Mouse (Mus musculus) lung, postnatal 10 days (tissue): ENCODE data around the gene Slc9a1.

Experiments used
- DNase-seq: peaks from one replicate; pipeline ENCODE4 v3.0.0; 2021

The Slc9a1 gene

GRCm38 (mm10) chr4:133404256-133404655 is 34.8 kb downstream of the Slc9a1 start:
- no peak for DNase-seq

GRCm38 (mm10) chr4:133406313-133407056 is 37.0 kb downstream of the Slc9a1 start:
- no peak for DNase-seq

- DNase-seq, result peak; percentile 64
Measured at GRCm38 (mm10) chr4:133407114-133407787, 37.7 kb downstream of the Slc9a1 start.

- peak; percentile 40 for DNase-seq
Measured at GRCm38 (mm10) chr4:133408006-133408405, 38.5 kb downstream of the Slc9a1 start.

GRCm38 (mm10) chr4:133410994-133411393 is 41.5 kb downstream of the Slc9a1 start:
- no peak for DNase-seq

- no peak for DNase-seq
Measured at GRCm38 (mm10) chr4:133412096-133412495, 42.6 kb downstream of the Slc9a1 start.

GRCm38 (mm10) chr4:133412575-133413540 is 43.4 kb downstream of the Slc9a1 start:
- DNase-seq, result no peak

- no peak for DNase-seq
Measured at GRCm38 (mm10) chr4:133413617-133414016, 44.1 kb downstream of the Slc9a1 start.

GRCm38 (mm10) chr4:133414920-133415319 is 45.4 kb downstream of the Slc9a1 start:
- DNase-seq, result no peak

GRCm38 (mm10) chr4:133419312-133420004 is 50.0 kb downstream of the Slc9a1 start:
- DNase-seq, result peak; percentile 85

GRCm38 (mm10) chr4:133421989-133422388 is 52.5 kb downstream of the Slc9a1 start:
- DNase-seq, result no peak

- DNase-seq, result no peak
Measured at GRCm38 (mm10) chr4:133422601-133423000, 53.1 kb downstream of the Slc9a1 start.

- peak; percentile 62 for DNase-seq
Measured at GRCm38 (mm10) chr4:133423108-133423507, 53.6 kb downstream of the Slc9a1 start.

GRCm38 (mm10) chr4:133423691-133424090 is 54.2 kb downstream of the Slc9a1 start:
- DNase-seq, result no peak

- DNase-seq, result peak; percentile 82
Measured at GRCm38 (mm10) chr4:133424100-133424499, 54.6 kb downstream of the Slc9a1 start.

- no peak for DNase-seq
Measured at GRCm38 (mm10) chr4:133426141-133426540, 56.6 kb downstream of the Slc9a1 start.

GRCm38 (mm10) chr4:133431508-133431907 is 62.0 kb downstream of the Slc9a1 start:
- no peak for DNase-seq

GRCm38 (mm10) chr4:133432560-133433171 is 63.2 kb downstream of the Slc9a1 start:
- DNase-seq, result peak; percentile 34

- no peak for DNase-seq
Measured at GRCm38 (mm10) chr4:133435921-133436320, 66.4 kb downstream of the Slc9a1 start.

GRCm38 (mm10) chr4:133439460-133440376 is 70.2 kb downstream of the Slc9a1 start:
- peak; percentile 32 for DNase-seq

GRCm38 (mm10) chr4:133440377-133440795 is 70.9 kb downstream of the Slc9a1 start:
- DNase-seq, result no peak
